Mouse (Mus musculus): Measurements from ENCODE around the gene Snapin. TPM values are rescaled to one million over a fixed set of nuclear protein-coding genes. Genes with fewer than 3 reads are reported as not detected.

The Snapin gene
- total RNA-seq (2021): 10 to 100 TPM; 71.3 to 74.7 TPM
- long read RNA-seq, experiment 1, transcript Snapin-201 (3 exons, 958 nt): minor isoform, 7 of 154 reads
- long read RNA-seq, experiment 1, transcript Snapin-202 (2 exons, 1,843 nt): minor isoform, 9 of 154 reads
- long read RNA-seq, experiment 1, transcript Snapin-203 (4 exons, 1,928 nt): major isoform, 115 of 154 reads
- long read RNA-seq, experiment 1, transcript Snapin-205 (3 exons, 1,505 nt): minor isoform, 9 of 154 reads
- long read RNA-seq, experiment 1, partial matches to known transcripts: 0 of 154 reads
- long read RNA-seq, experiment 1, other reads (novel, unspliced or antisense): 9 of 154 reads
- long read RNA-seq, experiment 2, transcript Snapin-204 (4 exons, 1,575 nt): minor isoform, 10 of 184 reads
- long read RNA-seq, experiment 2, transcript Snapin-202 (2 exons, 1,843 nt): minor isoform, 14 of 184 reads
- long read RNA-seq, experiment 2, transcript Snapin-203 (4 exons, 1,928 nt): major isoform, 127 of 184 reads
- long read RNA-seq, experiment 2, transcript Snapin-201 (3 exons, 958 nt): minor isoform, 11 of 184 reads
- long read RNA-seq, experiment 2, partial matches to known transcripts: 0 of 184 reads
- long read RNA-seq, experiment 2, other reads (novel, unspliced or antisense): 13 of 184 reads

GRCm38 (mm10) chr3:90490696-90491256 is at the start of gene Snapin:
Snapin (minus strand) TSS chr3:90491033.
- peak; percentile 88 to 96 for DNase-seq (ENCODE audit: low spot score in 2 of 2)

GRCm38 (mm10) chr3:90537905-90538296 is 47.1 kb upstream of the Snapin start:
- no peak for DNase-seq (ENCODE audit: low spot score in 2 of 2)

DNA sequence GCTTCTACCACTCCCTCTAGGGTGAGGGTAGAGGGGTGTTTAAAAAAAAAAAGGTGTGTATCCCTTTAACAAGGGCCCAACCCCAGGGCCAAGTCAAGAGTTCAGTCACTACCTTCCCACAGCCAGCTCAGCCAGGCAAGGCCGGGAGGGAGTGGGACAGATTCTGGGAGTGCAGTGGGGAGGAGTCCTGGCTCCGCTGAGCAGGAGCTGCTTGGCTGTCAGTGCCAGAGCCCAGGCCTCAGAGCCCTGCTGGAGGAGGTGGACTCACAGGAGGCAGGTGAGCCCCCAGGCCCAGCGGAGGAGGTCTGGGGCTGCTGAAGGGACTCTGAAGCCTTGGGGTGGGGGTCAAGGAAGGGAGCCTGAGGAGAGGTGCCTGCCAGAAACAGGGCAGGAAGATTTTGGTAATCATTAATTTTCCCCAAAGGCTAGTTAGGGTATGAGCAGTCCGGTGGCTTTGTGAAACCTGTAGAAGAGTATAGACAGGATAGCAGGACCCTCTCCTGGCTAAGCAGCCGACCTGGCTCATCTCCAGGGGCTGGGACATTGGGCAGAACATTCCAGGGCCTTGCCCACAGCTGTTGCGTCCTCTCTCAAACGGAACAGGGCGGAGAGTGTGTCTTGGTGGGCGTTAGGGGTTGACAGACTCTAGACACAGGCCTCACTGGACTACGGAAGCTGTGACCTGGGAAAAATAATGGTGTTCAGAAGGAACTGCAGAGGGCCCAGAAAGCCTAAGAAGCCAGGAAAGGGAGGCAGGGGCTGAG is 46.5 kb upstream of the Snapin start, which contains the start of gene S100a16:
Gene S100a16, plus strand, starts transcription at position 114 of the 764 bp plus-strand sequence.
- DNase-seq (ENCODE audit: low spot score in 2 of 2): peak; percentile 53 to 78

DNA sequence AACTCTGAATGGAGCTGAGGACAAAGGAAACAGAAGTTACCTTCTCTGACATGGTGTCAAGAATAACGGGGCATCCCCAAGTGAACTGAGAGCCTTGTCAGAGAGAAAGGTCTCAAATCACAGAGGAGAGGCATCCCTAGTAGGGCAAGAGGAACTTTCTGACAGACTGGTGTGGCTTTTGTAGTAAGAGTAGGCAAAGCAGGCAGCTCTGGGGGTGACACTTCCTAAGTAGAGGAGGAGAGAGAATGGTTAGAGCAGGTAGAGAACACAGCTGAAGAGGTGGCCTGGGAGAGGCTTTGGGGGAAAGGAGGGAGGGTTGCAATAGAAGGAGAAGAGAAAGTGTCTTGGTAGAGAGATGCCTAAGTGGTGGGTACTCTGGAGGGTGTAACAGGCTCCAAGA is 44.6 kb upstream of the Snapin start:
- DNase-seq (ENCODE audit: low spot score in 2 of 2): no peak

GRCm38 (mm10) chr3:90531713-90532112 is 40.9 kb upstream of the Snapin start:
- DNase-seq (ENCODE audit: low spot score in 2 of 2): no peak

GRCm38 (mm10) chr3:90527291-90527873 is 36.5 kb upstream of the Snapin start:
- no peak for DNase-seq (ENCODE audit: low spot score in 2 of 2)

GRCm38 (mm10) chr3:90526580-90526979 is 35.7 kb upstream of the Snapin start, which contains the start of gene S100a14:
S100a14 (plus strand) TSS chr3:90526856.
- DNase-seq (ENCODE audit: low spot score in 2 of 2): no peak

- no peak for DNase-seq (ENCODE audit: low spot score in 2 of 2)
Observed at GRCm38 (mm10) chr3:90526076-90526475, 35.2 kb upstream of the Snapin start.

- DNase-seq (ENCODE audit: low spot score in 2 of 2): peak in 1 of 2 experiments; percentile 45
Observed at GRCm38 (mm10) chr3:90525421-90525820, 34.6 kb upstream of the Snapin start.

GRCm38 (mm10) chr3:90517711-90518110 is 26.9 kb upstream of the Snapin start:
- no peak for DNase-seq (ENCODE audit: low spot score in 2 of 2)

GRCm38 (mm10) chr3:90515789-90516188 is 25.0 kb upstream of the Snapin start:
- no peak for DNase-seq (ENCODE audit: low spot score in 2 of 2)

- no peak for DNase-seq (ENCODE audit: low spot score in 2 of 2)
Observed at GRCm38 (mm10) chr3:90515242-90515641, 24.4 kb upstream of the Snapin start.

DNA sequence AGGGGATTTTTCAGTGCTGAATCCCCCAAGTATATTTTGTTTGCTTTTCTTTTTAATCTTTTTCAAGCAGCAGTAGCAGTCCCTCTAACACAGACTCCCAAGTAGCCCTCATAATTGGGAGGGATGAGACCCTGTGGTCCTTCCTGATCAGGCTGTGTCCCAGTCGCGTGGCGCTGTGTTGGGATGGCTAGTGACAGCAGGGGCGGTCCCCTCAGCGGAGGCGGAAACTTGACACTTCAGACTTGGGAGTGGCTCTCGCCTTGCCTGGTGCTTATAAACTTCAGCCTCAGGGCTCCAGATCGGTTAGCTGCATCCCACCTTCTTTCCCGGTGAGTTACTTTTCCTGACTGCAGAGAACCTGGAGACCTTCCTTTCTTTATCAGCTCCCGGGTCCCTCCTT is 23.9 kb upstream of the Snapin start:
- peak; percentile 40 to 72 for DNase-seq (ENCODE audit: low spot score in 2 of 2)

- DNase-seq (ENCODE audit: low spot score in 2 of 2): peak in 1 of 2 experiments; percentile 52
Observed at GRCm38 (mm10) chr3:90513796-90514590, 23.2 kb upstream of the Snapin start, which contains the start of the genes S100a1 and S100a13. S100a1 (minus strand) TSS chr3:90514392. S100a13 (plus strand) TSS chr3:90514435.

DNA sequence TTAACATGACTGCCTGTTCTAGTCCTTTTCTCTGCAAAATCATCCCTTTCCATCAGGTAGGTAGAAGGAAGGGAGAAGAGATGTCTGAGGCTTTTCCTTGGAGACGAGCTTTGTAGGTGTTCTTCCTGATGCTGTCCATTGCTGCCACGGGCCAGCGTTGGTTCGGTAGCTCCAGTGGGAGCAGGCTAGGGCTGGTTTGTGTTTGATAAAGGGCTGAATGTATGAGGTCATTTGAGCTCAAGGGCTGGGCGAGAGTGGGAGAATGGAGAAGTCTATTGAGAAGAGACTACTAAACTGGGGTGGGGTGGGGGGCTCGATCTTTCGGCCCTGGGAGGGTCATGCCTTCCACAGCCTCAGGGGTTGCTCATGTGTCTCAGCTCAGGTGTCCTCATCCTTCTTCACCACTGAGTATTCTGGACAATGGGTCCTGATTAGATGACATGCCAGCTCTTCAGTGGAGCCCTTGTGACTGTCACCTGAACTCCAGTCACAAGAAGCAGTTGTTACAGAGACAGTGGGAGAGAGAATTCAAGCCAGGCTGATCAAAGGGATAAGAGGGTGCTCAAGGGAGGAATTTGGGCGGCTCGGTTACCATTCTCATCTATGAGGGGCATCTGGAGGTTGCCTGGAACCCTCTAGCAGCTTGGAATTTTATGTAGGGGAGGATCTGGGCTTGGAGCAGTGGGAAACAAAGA is 22.3 kb upstream of the Snapin start:
- no peak for DNase-seq (ENCODE audit: low spot score in 2 of 2)

- no peak for DNase-seq (ENCODE audit: low spot score in 2 of 2)
Observed at GRCm38 (mm10) chr3:90512276-90512675, 21.4 kb upstream of the Snapin start.

DNA sequence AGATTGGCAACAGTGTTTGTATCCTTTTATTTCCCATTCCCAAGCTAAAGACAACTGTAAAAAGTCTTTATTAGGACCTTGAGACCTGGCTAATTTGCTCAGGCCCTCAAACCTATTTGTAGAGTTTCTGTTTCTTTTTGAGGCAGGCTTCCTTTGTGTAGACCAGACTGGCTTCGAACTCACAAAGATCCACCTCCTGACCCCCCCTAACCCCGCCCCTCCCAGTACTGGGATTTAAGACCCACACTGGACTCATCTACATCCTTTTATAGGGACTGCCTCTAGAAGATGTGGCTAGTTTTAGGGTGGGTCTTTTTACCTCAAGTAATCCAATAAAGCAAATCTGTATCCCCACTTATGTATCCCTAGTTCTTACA is 18.9 kb upstream of the Snapin start:
- DNase-seq (ENCODE audit: low spot score in 2 of 2): no peak

- peak; percentile 99 to 100 for DNase-seq (ENCODE audit: low spot score in 2 of 2)
Observed at GRCm38 (mm10) chr3:90508950-90509746, 18.3 kb upstream of the Snapin start, which contains the start of gene Chtop. Chtop (minus strand) TSS chr3:90509498.
